Comparison of ENCODE assay signal across 27 mouse cellular contexts in genomic region chr10:30416314-30416713, GRCm38 (mm10).
DNase-seq lines count a peak whose midpoint lies in the region; ATAC-seq and TF ChIP-seq lines count a peak whose summit lies in the region.
"Had no signal": no experiment of that assay in that cellular context is flagged by ENCODE, and none has a peak within 500 bp of the region (broad histone marks: within the 10 kb centered on the region; RNA-seq: fewer than 3 reads in every experiment).

No protein-coding gene starts in this region.

- WGBS in embryonic facial prominence, embryonic 14.5 days = 48% methylated on average over 3 of the region's 3 CpGs
- 77% methylated on average over 3 of the region's 3 CpGs for WGBS in embryonic facial prominence, embryonic 10.5 days
- WGBS in midbrain, embryonic 11.5 days = 77% methylated on average over 3 of the region's 3 CpGs
- 75% methylated on average over 3 of the region's 3 CpGs for WGBS in midbrain, embryonic 15.5 days

- no peaks in the 10 kb centered on the region for H3K79me2 ChIP-seq in myocyte (ENCODE audit: control insufficient read depth, insufficient read depth)

- no peak overlapping the region for H3K4me2 ChIP-seq in embryonic facial prominence, embryonic 14.5 days (ENCODE audit: low read depth, low read length)
- no peak overlapping the region for H3K4me2 ChIP-seq in midbrain, embryonic 11.5 days
- no peak overlapping the region for H3K4me2 ChIP-seq in midbrain, embryonic 15.5 days
- H3K4me2 ChIP-seq in myocyte (ENCODE audit: low read depth) = peak overlapping the region; percentile 19
- H3K4me2 ChIP-seq: embryonic facial prominence, embryonic 12.5 days; embryonic facial prominence, embryonic 15.5 days; forebrain, embryonic 12.5 days had no signal

- no peak overlapping the region for H3ac ChIP-seq in myocyte (ENCODE audit: control insufficient read depth, insufficient read length)

- H3K4me1 ChIP-seq in embryonic facial prominence, embryonic 14.5 days (ENCODE audit: control insufficient read depth, insufficient read depth, low read length) = no peaks in the 10 kb centered on the region
- no peaks in the 10 kb centered on the region for H3K4me1 ChIP-seq in embryonic facial prominence, embryonic 10.5 days
- H3K4me1 ChIP-seq in midbrain, embryonic 11.5 days (ENCODE audit: control insufficient read depth, insufficient read depth, low read length) = no peaks in the 10 kb centered on the region
- H3K4me1 ChIP-seq in midbrain, embryonic 15.5 days = no peaks in the 10 kb centered on the region
- no peaks in the 10 kb centered on the region for H3K4me1 ChIP-seq in ES-E14 (ENCODE audit: control insufficient read depth in 2 of 2, insufficient read depth in 2 of 2, low read length in 2 of 2, poor library complexity in 1 of 2)
- H3K4me1 ChIP-seq: embryonic facial prominence, embryonic 12.5 days; embryonic facial prominence, embryonic 15.5 days; forebrain, embryonic 12.5 days had no signal

- ATAC-seq in embryonic facial prominence, embryonic 14.5 days (ENCODE audit: low read depth) = 0 out of 2 replicates have a peak, but pooled peaks have one; percentile 33
- no peak for ATAC-seq in midbrain, embryonic 11.5 days (ENCODE audit: low FRiP score)
- ATAC-seq in midbrain, embryonic 15.5 days (replicated peaks) = no peak
- ATAC-seq: activated CD4-positive, CD25-positive, alpha-beta regulatory T cell, adult 4 months; forebrain, embryonic 14.5 days; forebrain, embryonic 16.5 days; Patski had no signal

- no peaks in the 10 kb centered on the region for H3K9me3 ChIP-seq in embryonic facial prominence, embryonic 14.5 days (ENCODE audit: control insufficient read depth, low read length)
- H3K9me3 ChIP-seq in embryonic facial prominence, embryonic 10.5 days = no peaks in the 10 kb centered on the region
- H3K9me3 ChIP-seq in midbrain, embryonic 11.5 days (ENCODE audit: control insufficient read depth, low read length) = no peaks in the 10 kb centered on the region
- H3K9me3 ChIP-seq in midbrain, embryonic 15.5 days = no peaks in the 10 kb centered on the region
- H3K9me3 ChIP-seq in ES-E14 (ENCODE audit: control insufficient read depth, insufficient read depth, low read depth, low read length) = no peaks in the 10 kb centered on the region
- H3K9me3 ChIP-seq: embryonic facial prominence, embryonic 12.5 days; embryonic facial prominence, embryonic 15.5 days; forebrain, embryonic 10.5 days; forebrain, embryonic 12.5 days had no signal

- in situ Hi-C loops in ES-E14 (cut with MboI; ENCODE audit: low sequenced_read_pairs in 2 of 2, unreplicated experiment in 2 of 2) = loop anchor here (25.0 kb wide), 1 partner anchor 879 kb away; the partner anchor contains the start of gene Rspo3 (in 2 of the 2)

- DNase-seq in embryonic facial prominence, embryonic 14.5 days (ENCODE audit: low spot score) = peak; percentile 52
- no peak for DNase-seq in embryonic facial prominence, embryonic 10.5 days (ENCODE audit: low spot score)
- DNase-seq in midbrain, embryonic 11.5 days (ENCODE audit: low spot score, missing footprints) = peak; percentile 56
- no peak for DNase-seq in ES-E14 (ENCODE audit: low read depth, low spot score)
- DNase-seq in lung, postnatal 25 days (ENCODE audit: low spot score) = no peak
- DNase-seq in adrenal gland, adult (ENCODE audit: inconsistent age in 2 of 2, low spot score in 1 of 2) = no peak
- DNase-seq: adrenal gland, adult 2 months; adrenal gland, postnatal 10 days; adrenal gland, postnatal 25 days; cerebellum, adult 11 months; cerebellum, adult 18-20 months; cerebellum, adult 8-10 months; cerebellum, adult 9-11 months; cerebellum, postnatal 14 days; cerebellum, postnatal 36 days; embryo, embryonic 11 days had no signal

- no peaks in the 10 kb centered on the region for H3K27me3 ChIP-seq in embryonic facial prominence, embryonic 14.5 days (replicated peaks; ENCODE audit: control insufficient read depth, insufficient read depth, low read length)
- no peaks in the 10 kb centered on the region for H3K27me3 ChIP-seq in embryonic facial prominence, embryonic 10.5 days (replicated peaks; ENCODE audit: low read depth, poor library complexity, severe bottlenecking)
- H3K27me3 ChIP-seq in midbrain, embryonic 11.5 days (ENCODE audit: control insufficient read depth, insufficient read depth, low read length) = no peaks in the 10 kb centered on the region
- no peaks in the 10 kb centered on the region for H3K27me3 ChIP-seq in midbrain, embryonic 15.5 days (replicated peaks)
- H3K27me3 ChIP-seq in myocyte (ENCODE audit: control insufficient read depth, insufficient read depth, insufficient read length) = no peaks in the 10 kb centered on the region
- H3K27me3 ChIP-seq: embryonic facial prominence, embryonic 12.5 days; embryonic facial prominence, embryonic 15.5 days had no signal

- TF ChIP-seq POLR2A in myocyte (IDR thresholded peaks at IDR 0.05; ENCODE audit: insufficient read length, low read depth) = no peak

- no peak overlapping the region for H3K4me3 ChIP-seq in embryonic facial prominence, embryonic 14.5 days (ENCODE audit: low read depth, low read length)
- no peak overlapping the region for H3K4me3 ChIP-seq in embryonic facial prominence, embryonic 10.5 days
- H3K4me3 ChIP-seq in midbrain, embryonic 11.5 days (ENCODE audit: low read depth, low read length) = no peak overlapping the region
- H3K4me3 ChIP-seq in midbrain, embryonic 15.5 days = no peak overlapping the region
- no peak overlapping the region for H3K4me3 ChIP-seq in ES-E14 (ENCODE audit: insufficient read depth in 1 of 2, low read depth in 1 of 2, low read length in 2 of 2, poor library complexity in 1 of 2, severe bottlenecking in 1 of 2)
- no peak overlapping the region for H3K4me3 ChIP-seq in myocyte
- H3K4me3 ChIP-seq: embryonic facial prominence, embryonic 12.5 days; embryonic facial prominence, embryonic 15.5 days; erythroblast, embryonic 14.5 days; forebrain, embryonic 10.5 days; forebrain, embryonic 12.5 days had no signal

- no peak overlapping the region for H3K27ac ChIP-seq in embryonic facial prominence, embryonic 14.5 days (replicated peaks; ENCODE audit: low read depth, low read length)
- H3K27ac ChIP-seq in embryonic facial prominence, embryonic 10.5 days (replicated peaks) = no peak overlapping the region
- H3K27ac ChIP-seq in midbrain, embryonic 11.5 days (ENCODE audit: low read depth, low read length) = no peak overlapping the region
- H3K27ac ChIP-seq in midbrain, embryonic 15.5 days = no peak overlapping the region
- H3K27ac ChIP-seq in ES-E14 (ENCODE audit: insufficient read depth, low read depth, low read length, poor library complexity, severe bottlenecking) = no peak overlapping the region
- H3K27ac ChIP-seq: embryonic facial prominence, embryonic 12.5 days; embryonic facial prominence, embryonic 15.5 days; forebrain, embryonic 10.5 days; forebrain, embryonic 12.5 days had no signal

- H3K36me3 ChIP-seq in embryonic facial prominence, embryonic 14.5 days (ENCODE audit: control insufficient read depth, insufficient read depth, low read length) = no peaks in the 10 kb centered on the region
- H3K36me3 ChIP-seq in embryonic facial prominence, embryonic 10.5 days (replicated peaks) = no peaks in the 10 kb centered on the region
- H3K36me3 ChIP-seq in midbrain, embryonic 11.5 days (ENCODE audit: control insufficient read depth, insufficient read depth, low read length) = no peaks in the 10 kb centered on the region
- H3K36me3 ChIP-seq in midbrain, embryonic 15.5 days (replicated peaks) = no peaks in the 10 kb centered on the region
- H3K36me3 ChIP-seq in ES-E14 (ENCODE audit: control insufficient read depth, insufficient read depth, low read length, poor library complexity, severe bottlenecking) = no peaks in the 10 kb centered on the region
- H3K36me3 ChIP-seq in myocyte (ENCODE audit: control insufficient read depth, insufficient read depth) = no peaks in the 10 kb centered on the region
- H3K36me3 ChIP-seq: embryonic facial prominence, embryonic 12.5 days; embryonic facial prominence, embryonic 15.5 days; forebrain, embryonic 10.5 days; forebrain, embryonic 12.5 days had no signal

- H3K9ac ChIP-seq in embryonic facial prominence, embryonic 14.5 days (ENCODE audit: low read depth, low read length) = no peak overlapping the region
- H3K9ac ChIP-seq in midbrain, embryonic 11.5 days (ENCODE audit: low read length) = no peak overlapping the region
- H3K9ac ChIP-seq in midbrain, embryonic 15.5 days = no peak overlapping the region
- H3K9ac ChIP-seq in ES-E14 (ENCODE audit: insufficient read depth, low read depth, low read length, poor library complexity, severe bottlenecking) = no peak overlapping the region
- H3K9ac ChIP-seq: embryonic facial prominence, embryonic 12.5 days; embryonic facial prominence, embryonic 15.5 days; forebrain, embryonic 12.5 days had no signal

TF ChIP-seq in ES-E14, 5 proteins besides CTCF, POLR2A, EP300 and RAD21:
- TF ChIP-seq HCFC1 (IDR thresholded peaks at IDR 0.05; ENCODE audit: borderline replicate concordance, insufficient read depth, low read length) (no peak), ZNF384 (IDR thresholded peaks at IDR 0.05; ENCODE audit: low read depth, low read length) (no peak), ZC3H11A (IDR thresholded peaks at IDR 0.05; ENCODE audit: borderline replicate concordance, low read depth, low read length) (no peak), MAFK (IDR thresholded peaks at IDR 0.05; ENCODE audit: insufficient read depth, low read depth, low read length) (peak; percentile 56; the same call in 1 of the 2 replicates)

TF ChIP-seq in myocyte, 11 proteins besides CTCF, POLR2A, EP300 and RAD21:
- TF ChIP-seq REST (IDR thresholded peaks at IDR 0.05; ENCODE audit: insufficient read depth, insufficient read length) (no peak), MAX (IDR thresholded peaks at IDR 0.05; ENCODE audit: low read depth) (no peak), MYOG (IDR thresholded peaks at IDR 0.05; ENCODE audit: control insufficient read depth in 1 of 3, insufficient read depth in 1 of 3, insufficient read length in 2 of 3, low read depth in 2 of 3) (no peak)

Comparison
In these comparisons a context has a peak if more than half of its experiments do, and no peak if none do; other contexts are left out.
1. DNase-seq: peak in embryonic facial prominence, embryonic 14.5 days (single experiment) and midbrain, embryonic 11.5 days (single experiment); none in embryonic facial prominence, embryonic 10.5 days (single experiment), ES-E14 (single experiment), lung, postnatal 25 days (single experiment) and adrenal gland, adult (0 of 2).